Mouse (Mus musculus): ENCODE measurements around the gene Trim2. TPM values are rescaled to one million over a fixed set of nuclear protein-coding genes. Genes with fewer than 3 reads are reported as not detected.

The Trim2 gene
- polyA plus RNA-seq, 1 experiment from 2014 or later, result 136 TPM

GRCm38 (mm10) chr3:84204640-84205039 lies 102.0 kb downstream of the Trim2 start:
- Histone ChIP-seq H3K27ac (no peak overlapping the region), H3K4me1 (replicated peaks; ENCODE audit: control insufficient read depth, insufficient read depth, low read length) (peaks cover 17% of the 10 kb centered on the region), H3K4me2 (replicated peaks) (no peak overlapping the region), H3K9me3 (ENCODE audit: control insufficient read depth, low read length) (no peaks in the 10 kb centered on the region), H3K4me3 (replicated peaks; ENCODE audit: low read length) (no peak overlapping the region), H3K9ac (no peak overlapping the region), H3K27me3 (ENCODE audit: control insufficient read depth, insufficient read depth, low read length) (no peaks in the 10 kb centered on the region), H3K36me3 (replicated peaks; ENCODE audit: control insufficient read depth, insufficient read depth) (peaks cover 65% of the 10 kb centered on the region)
- no peak for DNase-seq (ENCODE audit: low spot score)
- WGBS, result 86% methylated on average over 5 of the region's 5 CpGs
- no peak for ATAC-seq (ENCODE audit: low FRiP score)

DNA sequence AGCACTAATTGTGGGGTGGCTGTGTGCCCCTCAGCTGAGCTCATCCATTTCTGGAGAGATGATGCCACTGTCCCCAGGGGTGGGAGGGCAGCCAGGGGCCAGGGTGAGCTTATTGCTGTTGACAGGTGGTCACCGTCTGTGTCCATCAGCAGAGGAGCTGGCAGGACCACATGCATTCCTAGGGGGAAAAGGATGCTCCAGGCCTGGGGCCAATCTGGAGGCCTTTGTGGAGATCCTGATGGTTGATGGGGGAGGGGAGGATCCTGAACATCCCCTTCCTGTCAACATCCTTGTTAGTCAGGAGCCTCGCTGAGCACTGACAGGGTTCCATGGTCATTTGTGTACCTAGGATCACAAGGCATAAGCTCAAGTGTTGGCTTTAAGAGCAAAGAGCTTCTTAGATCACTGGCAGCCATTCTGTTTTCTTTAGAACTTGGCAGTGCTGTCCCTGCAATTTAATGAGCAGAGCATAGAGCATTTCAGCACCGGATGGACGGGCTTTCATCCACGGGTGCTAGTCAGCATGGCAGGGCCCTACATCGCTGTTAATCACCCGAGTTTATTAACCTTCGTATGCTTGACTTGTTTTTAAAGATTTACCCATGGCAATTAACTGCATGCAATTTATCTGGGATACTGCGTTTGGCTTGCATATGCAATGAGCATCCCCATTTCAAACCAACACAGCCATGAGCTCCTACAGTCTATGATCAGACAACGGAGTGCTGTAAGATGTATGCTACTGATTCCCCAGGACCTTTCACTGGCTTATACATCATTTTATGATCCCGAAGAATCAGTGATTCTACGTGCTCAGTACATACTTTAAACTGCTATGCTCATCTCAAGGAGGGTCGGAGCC lies 105.9 kb downstream of the Trim2 start:
- peaks cover 41% of the 10 kb centered on the region for H3K36me3 ChIP-seq (replicated peaks; ENCODE audit: control insufficient read depth, insufficient read depth)
- H3K9ac ChIP-seq, result no peak overlapping the region
- 36% methylated on average over 13 of the region's 13 CpGs for WGBS
- peaks cover 17% of the 10 kb centered on the region for H3K4me1 ChIP-seq (replicated peaks; ENCODE audit: control insufficient read depth, insufficient read depth, low read length)
- ATAC-seq (ENCODE audit: low FRiP score), result peak; percentile 77
- no peak for DNase-seq (ENCODE audit: low spot score)
- H3K4me3 ChIP-seq (replicated peaks; ENCODE audit: low read length), result no peak overlapping the region
- no peaks in the 10 kb centered on the region for H3K27me3 ChIP-seq (ENCODE audit: control insufficient read depth, insufficient read depth, low read length)
- H3K9me3 ChIP-seq (ENCODE audit: control insufficient read depth, low read length), result no peaks in the 10 kb centered on the region
- H3K4me2 ChIP-seq (replicated peaks), result 0 out of 2 replicates have a peak overlapping the region, but pooled peaks have one; percentile 1
- H3K27ac ChIP-seq, result peak overlapping the region; percentile 60; the same call in 1 of the 2 replicates

GRCm38 (mm10) chr3:84199516-84199915 lies 107.2 kb downstream of the Trim2 start:
- Histone ChIP-seq H3K4me2 (replicated peaks) (no peak overlapping the region), H3K27me3 (ENCODE audit: control insufficient read depth, insufficient read depth, low read length) (no peaks in the 10 kb centered on the region), H3K36me3 (replicated peaks; ENCODE audit: control insufficient read depth, insufficient read depth) (peaks cover 37% of the 10 kb centered on the region), H3K4me1 (replicated peaks; ENCODE audit: control insufficient read depth, insufficient read depth, low read length) (peaks cover 17% of the 10 kb centered on the region), H3K9ac (no peak overlapping the region), H3K27ac (no peak overlapping the region), H3K4me3 (replicated peaks; ENCODE audit: low read length) (no peak overlapping the region), H3K9me3 (ENCODE audit: control insufficient read depth, low read length) (no peaks in the 10 kb centered on the region)
- no peak for ATAC-seq (ENCODE audit: low FRiP score)
- WGBS, result 92% methylated on average over 9 of the region's 9 CpGs
- no peak for DNase-seq (ENCODE audit: low spot score)

DNA sequence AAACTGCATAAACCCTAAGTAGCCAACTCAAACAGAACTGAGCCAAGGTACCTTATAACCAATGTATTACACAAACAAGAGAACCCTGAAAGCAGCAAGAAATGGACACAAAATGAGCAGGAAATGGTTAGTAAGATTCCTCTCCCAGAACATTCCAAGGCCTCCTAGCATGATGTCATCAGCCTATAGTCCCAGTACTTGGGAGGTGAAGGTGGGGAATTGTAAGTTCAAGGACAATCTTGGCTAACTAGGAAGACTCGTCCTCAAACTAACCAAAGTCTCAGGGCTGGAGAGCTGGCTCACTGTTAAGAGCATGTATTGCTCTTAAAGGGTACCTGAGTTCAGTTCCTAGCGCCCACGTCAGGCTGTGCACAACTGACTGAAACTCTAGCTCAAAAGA lies 108.4 kb downstream of the Trim2 start:
- peaks cover 48% of the 10 kb centered on the region for H3K36me3 ChIP-seq (replicated peaks; ENCODE audit: control insufficient read depth, insufficient read depth)
- H3K27me3 ChIP-seq (ENCODE audit: control insufficient read depth, insufficient read depth, low read length), result no peaks in the 10 kb centered on the region
- H3K27ac ChIP-seq, result no peak overlapping the region
- WGBS, result 95% methylated on average over 3 of the region's 3 CpGs
- no peak overlapping the region for H3K4me2 ChIP-seq (replicated peaks)
- no peak overlapping the region for H3K9ac ChIP-seq
- H3K4me1 ChIP-seq (replicated peaks; ENCODE audit: control insufficient read depth, insufficient read depth, low read length), result peaks cover 17% of the 10 kb centered on the region
- no peaks in the 10 kb centered on the region for H3K9me3 ChIP-seq (ENCODE audit: control insufficient read depth, low read length)
- no peak for ATAC-seq (ENCODE audit: low FRiP score)
- H3K4me3 ChIP-seq (replicated peaks; ENCODE audit: low read length), result no peak overlapping the region
- no peak for DNase-seq (ENCODE audit: low spot score)

GRCm38 (mm10) chr3:84193881-84194280 lies 112.8 kb downstream of the Trim2 start:
- Histone ChIP-seq H3K4me2 (replicated peaks) (no peak overlapping the region), H3K36me3 (replicated peaks; ENCODE audit: control insufficient read depth, insufficient read depth) (peaks cover 71% of the 10 kb centered on the region), H3K4me3 (replicated peaks; ENCODE audit: low read length) (no peak overlapping the region), H3K27ac (no peak overlapping the region), H3K9me3 (ENCODE audit: control insufficient read depth, low read length) (no peaks in the 10 kb centered on the region), H3K9ac (no peak overlapping the region), H3K27me3 (ENCODE audit: control insufficient read depth, insufficient read depth, low read length) (no peaks in the 10 kb centered on the region), H3K4me1 (replicated peaks; ENCODE audit: control insufficient read depth, insufficient read depth, low read length) (peaks cover 6% of the 10 kb centered on the region; the same call in 1 of the 2 replicates)
- DNase-seq (ENCODE audit: low spot score) (no peak), ATAC-seq (ENCODE audit: low FRiP score) (no peak)
- 64% methylated on average over 4 of the region's 4 CpGs for WGBS

GRCm38 (mm10) chr3:84191141-84191881 lies 115.4 kb downstream of the Trim2 start:
- H3K27ac ChIP-seq, result no peak overlapping the region
- peaks cover 6% of the 10 kb centered on the region; the same call in 1 of the 2 replicates for H3K4me1 ChIP-seq (replicated peaks; ENCODE audit: control insufficient read depth, insufficient read depth, low read length)
- no peak for ATAC-seq (ENCODE audit: low FRiP score)
- no peak overlapping the region for H3K4me3 ChIP-seq (replicated peaks; ENCODE audit: low read length)
- H3K36me3 ChIP-seq (replicated peaks; ENCODE audit: control insufficient read depth, insufficient read depth), result peaks cover 62% of the 10 kb centered on the region
- peak overlapping the region; percentile 24; the same call in 1 of the 2 replicates for H3K9ac ChIP-seq
- H3K4me2 ChIP-seq (replicated peaks), result no peak overlapping the region
- H3K9me3 ChIP-seq (ENCODE audit: control insufficient read depth, low read length), result no peaks in the 10 kb centered on the region
- WGBS, result 54% methylated on average over 21 of the region's 21 CpGs
- no peak for DNase-seq (ENCODE audit: low spot score)
- H3K27me3 ChIP-seq (ENCODE audit: control insufficient read depth, insufficient read depth, low read length), result no peaks in the 10 kb centered on the region

- ATAC-seq (ENCODE audit: low FRiP score) (peak; percentile 59; the same call in 1 of the 2 replicates), DNase-seq (ENCODE audit: low spot score) (no peak)
- peak overlapping the region; percentile 24; the same call in 1 of the 2 replicates for H3K9ac ChIP-seq
- H3K36me3 ChIP-seq (replicated peaks; ENCODE audit: control insufficient read depth, insufficient read depth), result peaks cover 54% of the 10 kb centered on the region
- no peaks in the 10 kb centered on the region for H3K27me3 ChIP-seq (ENCODE audit: control insufficient read depth, insufficient read depth, low read length)
- peaks cover 6% of the 10 kb centered on the region; the same call in 1 of the 2 replicates for H3K4me1 ChIP-seq (replicated peaks; ENCODE audit: control insufficient read depth, insufficient read depth, low read length)
- H3K4me3 ChIP-seq (replicated peaks; ENCODE audit: low read length), result no peak overlapping the region
- WGBS, result 17% methylated on average over 41 of the region's 41 CpGs
- H3K27ac ChIP-seq, result no peak overlapping the region
- H3K4me2 ChIP-seq (replicated peaks), result peak overlapping the region; percentile 28
- no peaks in the 10 kb centered on the region for H3K9me3 ChIP-seq (ENCODE audit: control insufficient read depth, low read length)
Observed at GRCm38 (mm10) chr3:84190513-84191061, 116.1 kb downstream of the Trim2 start.

DNA sequence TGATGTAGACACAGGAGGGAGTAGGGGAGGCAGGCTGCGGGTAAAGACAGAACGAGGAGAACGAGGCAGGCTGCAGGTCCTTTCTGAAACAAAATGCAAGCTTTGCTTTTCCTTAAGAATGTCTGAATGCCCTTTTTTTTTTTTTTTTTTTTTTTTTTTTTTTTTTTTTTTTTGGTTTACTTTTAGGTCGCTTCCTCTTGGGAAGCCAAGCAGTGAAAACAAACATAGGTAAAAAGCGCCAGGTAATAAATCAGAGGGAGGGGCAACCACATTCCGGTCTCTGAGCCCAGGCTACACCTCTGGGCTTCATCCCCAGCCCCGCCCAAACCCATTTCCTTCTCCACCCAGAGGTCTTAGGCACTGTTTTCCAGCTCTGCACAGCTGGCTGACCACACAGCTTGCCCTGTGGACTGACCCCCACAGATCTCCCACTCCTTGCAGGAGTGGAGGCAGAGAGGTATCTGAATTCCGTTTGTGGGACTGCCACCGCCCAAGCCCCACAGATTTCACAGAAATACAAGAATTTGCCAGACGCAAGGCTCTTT lies 117.0 kb downstream of the Trim2 start:
- Histone ChIP-seq H3K27ac (no peak overlapping the region), H3K36me3 (replicated peaks; ENCODE audit: control insufficient read depth, insufficient read depth) (peaks cover 51% of the 10 kb centered on the region), H3K9ac (no peak overlapping the region), H3K27me3 (ENCODE audit: control insufficient read depth, insufficient read depth, low read length) (no peaks in the 10 kb centered on the region), H3K9me3 (ENCODE audit: control insufficient read depth, low read length) (no peaks in the 10 kb centered on the region), H3K4me1 (replicated peaks; ENCODE audit: control insufficient read depth, insufficient read depth, low read length) (peaks cover 6% of the 10 kb centered on the region; the same call in 1 of the 2 replicates), H3K4me2 (replicated peaks) (no peak overlapping the region), H3K4me3 (replicated peaks; ENCODE audit: low read length) (no peak overlapping the region)
- no peak for DNase-seq (ENCODE audit: low spot score)
- ATAC-seq (ENCODE audit: low FRiP score), result no peak
- whole genome bisulfite sequencing, result 74% methylated on average over 10 of the region's 10 CpGs

DNA sequence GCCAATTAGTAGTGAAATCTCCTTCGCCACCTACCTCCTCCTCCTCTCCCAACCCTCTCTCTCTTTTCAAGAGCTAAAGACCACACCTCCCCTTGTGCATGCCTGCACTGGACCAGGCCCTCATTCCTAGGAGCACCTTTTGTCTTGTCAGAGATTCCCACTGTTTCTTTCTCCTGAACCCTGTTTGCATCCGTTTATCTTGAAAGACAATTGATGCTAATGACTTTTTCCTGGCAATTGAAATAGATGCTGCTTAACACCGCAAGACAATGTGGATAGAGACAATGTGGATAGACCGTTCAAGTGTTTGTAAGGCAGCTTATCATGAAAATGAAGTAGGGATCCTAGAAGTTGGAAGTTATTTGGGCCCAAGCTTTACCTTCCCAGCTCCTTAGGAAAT lies 125.0 kb downstream of the Trim2 start:
- Histone ChIP-seq H3K9me3 (ENCODE audit: control insufficient read depth, low read length) (no peaks in the 10 kb centered on the region), H3K9ac (no peak overlapping the region), H3K4me2 (replicated peaks) (no peak overlapping the region), H3K36me3 (replicated peaks; ENCODE audit: control insufficient read depth, insufficient read depth) (peaks cover 28% of the 10 kb centered on the region), H3K4me1 (replicated peaks; ENCODE audit: control insufficient read depth, insufficient read depth, low read length) (0 out of 2 replicates have a peak, but pooled peaks cover 8% of the 10 kb centered on the region), H3K4me3 (replicated peaks; ENCODE audit: low read length) (no peak overlapping the region), H3K27ac (no peak overlapping the region; the same call in 1 of the 2 replicates), H3K27me3 (ENCODE audit: control insufficient read depth, insufficient read depth, low read length) (no peaks in the 10 kb centered on the region)
- no peak for ATAC-seq (ENCODE audit: low FRiP score)
- WGBS, result 19% methylated on average over 4 of the region's 4 CpGs
- no peak for DNase-seq (ENCODE audit: low spot score)

Data from hindbrain, embryonic 14.5 days (tissue).